Mouse (Mus musculus) intestine, embryonic 16.5 days (tissue): ENCODE measurements at regions not wholly inside any gene's neighbourhood (a gene's known extent, or its start where the extent isn't known, plus 50 kb on each side); places are given as distances from the start of the nearest gene placed in this dataset.

Experiments used
- ATAC-seq: fragments of 200-750 bp; cut with Nextera tagmentation; 2 replicates; pipeline ENCODE4 v1.8.0; 2017; ENCODE audit warnings: moderate TSS enrichment, moderate library complexity
- H3K27ac ChIP-seq: fragments of 300-500 bp; sonication (generic); 2 replicates; pipeline ENCODE4 v1.5.1; 2014; ENCODE audit warnings: mild to moderate bottlenecking, low read length
- H3K27me3 ChIP-seq: fragments of 300-500 bp; sonication (generic); replicated peaks from 2 replicates; pipeline ENCODE4 v1.6.1; 2014; ENCODE audit warnings: low read length, control low read depth, mixed read lengths; ENCODE audit not compliant: control insufficient read depth, insufficient read depth
- H3K36me3 ChIP-seq: fragments of 300-500 bp; sonication (generic); 2 replicates; pipeline ENCODE4 v1.6.1; 2014; ENCODE audit warnings: low read length, control low read depth; ENCODE audit not compliant: control insufficient read depth, insufficient read depth
- H3K4me1 ChIP-seq: fragments of 300-500 bp; sonication (generic); 2 replicates; pipeline ENCODE4 v1.6.1; 2014; ENCODE audit warnings: low read length, control low read depth, mixed read lengths; ENCODE audit not compliant: control insufficient read depth, insufficient read depth
- H3K4me2 ChIP-seq: fragments of 300-500 bp; sonication (generic); 2 replicates; pipeline ENCODE4 v1.6.1; 2014; ENCODE audit warnings: low read depth, low read length, control low read depth
- H3K4me3 ChIP-seq: fragments of 300-500 bp; sonication (generic); 2 replicates; pipeline ENCODE4 v1.5.1; 2014; ENCODE audit warnings: mild to moderate bottlenecking, low read length
- H3K9ac ChIP-seq: fragments of 300-500 bp; sonication (generic); 2 replicates; pipeline ENCODE4 v1.6.1; 2014; ENCODE audit warnings: low read depth, low read length
- H3K9me3 ChIP-seq: fragments of 300-500 bp; sonication (generic); 2 replicates; pipeline ENCODE4 v1.6.1; 2016; ENCODE audit warnings: low read length, control low read depth; ENCODE audit not compliant: control insufficient read depth
- WGBS: fragments of 180-500 bp; shearing (Covaris S2); extraction: QIAGEN DNeasy Blood & Tissue Kit; methylation state at CpG from one replicate; pipeline ENCODE4 v1.1.7; 2014; 5-methylcytosine and 5-hydroxymethylcytosine counted together

GRCm38 (mm10) chr6:94963204-94963603 lies 153.8 kb upstream of the Kbtbd8 start:
- Histone ChIP-seq H3K9ac (no peak overlapping the region), H3K4me3 (no peak overlapping the region), H3K36me3 (no peaks in the 10 kb centered on the region), H3K27ac (no peak overlapping the region), H3K4me1 (peaks cover 3% of the 10 kb centered on the region; the same call in 1 of the 2 replicates), H3K27me3 (no peaks in the 10 kb centered on the region), H3K9me3 (no peaks in the 10 kb centered on the region), H3K4me2 (no peak overlapping the region)
- ATAC-seq = no peak
- 68% methylated on average over 4 of the region's 4 CpGs for WGBS

DNA sequence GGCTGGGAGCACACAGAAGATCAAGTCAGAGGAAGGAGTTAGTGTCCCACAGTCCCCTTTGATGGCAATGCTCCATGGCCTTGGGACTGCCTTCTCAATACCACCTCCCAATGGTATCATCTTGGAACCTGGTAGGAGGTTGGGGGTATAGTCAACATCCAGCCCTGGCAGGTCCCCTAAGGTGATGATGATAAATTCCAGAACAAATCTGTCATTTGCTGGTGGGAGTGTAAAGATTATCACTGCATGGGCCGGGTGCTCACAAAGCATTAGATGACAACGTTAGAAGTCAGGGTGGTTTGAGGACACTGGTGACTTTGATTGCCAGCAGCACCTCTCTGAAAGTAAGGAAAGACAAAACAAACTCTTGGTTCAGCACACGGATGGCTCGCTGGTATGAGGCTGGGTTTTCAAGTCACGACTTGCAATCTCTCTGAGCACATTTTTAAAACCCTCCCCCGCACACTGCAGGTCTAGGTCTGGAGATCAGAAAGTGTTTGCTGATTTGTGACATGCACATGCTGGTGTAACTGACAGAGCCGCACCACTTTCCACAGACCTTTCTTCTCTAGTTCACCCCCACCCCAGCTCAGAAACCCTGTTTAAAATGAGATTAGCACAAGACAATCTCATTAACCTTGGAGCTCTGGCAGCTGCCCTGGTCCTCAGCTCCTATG lies 154.5 kb upstream of the Kbtbd8 start:
- Histone ChIP-seq H3K27ac (no peak overlapping the region), H3K4me1 (peaks cover 3% of the 10 kb centered on the region; the same call in 1 of the 2 replicates), H3K4me3 (no peak overlapping the region), H3K36me3 (no peaks in the 10 kb centered on the region), H3K27me3 (no peaks in the 10 kb centered on the region), H3K9ac (no peak overlapping the region), H3K4me2 (no peak overlapping the region), H3K9me3 (no peaks in the 10 kb centered on the region)
- 54% methylated on average over 7 of the region's 7 CpGs for WGBS
- ATAC-seq = no peak

DNA sequence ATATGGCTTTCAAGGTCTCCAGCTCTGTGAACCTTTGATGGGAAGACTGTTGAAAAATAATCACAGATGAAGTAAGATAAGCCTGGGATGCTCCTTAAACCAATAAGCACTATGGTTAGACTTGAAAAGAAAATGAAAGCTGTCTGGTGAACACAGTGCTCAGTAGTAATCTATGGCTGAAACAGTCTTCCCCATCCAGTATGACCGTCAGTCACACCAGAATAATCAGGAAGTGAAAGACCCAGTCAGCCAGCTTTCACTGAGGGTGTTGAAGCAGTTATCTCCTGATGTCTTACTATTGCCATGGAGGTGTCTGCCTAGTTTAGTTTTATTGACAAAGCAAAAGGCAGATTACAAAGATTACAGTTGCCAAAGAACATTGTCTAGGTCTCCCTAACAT lies 155.2 kb upstream of the Kbtbd8 start:
- H3K27me3 ChIP-seq = no peaks in the 10 kb centered on the region
- H3K4me3 ChIP-seq = no peak overlapping the region
- no peaks in the 10 kb centered on the region for H3K36me3 ChIP-seq
- no peak for ATAC-seq
- H3K9ac ChIP-seq = no peak overlapping the region
- H3K27ac ChIP-seq = no peak overlapping the region
- 76% methylated on average over 1 of the region's 1 CpGs for WGBS
- peaks cover 1% of the 10 kb centered on the region; the same call in 1 of the 2 replicates for H3K4me1 ChIP-seq
- H3K9me3 ChIP-seq = no peaks in the 10 kb centered on the region
- no peak overlapping the region for H3K4me2 ChIP-seq

- WGBS = 58% methylated on average over 6 of the region's 6 CpGs
- Histone ChIP-seq H3K27ac (no peak overlapping the region), H3K27me3 (no peaks in the 10 kb centered on the region), H3K9ac (no peak overlapping the region), H3K4me1 (no peaks in the 10 kb centered on the region), H3K9me3 (peaks cover 5% of the 10 kb centered on the region; the same call in 1 of the 2 replicates), H3K4me3 (no peak overlapping the region), H3K4me2 (no peak overlapping the region), H3K36me3 (no peaks in the 10 kb centered on the region)
- no peak for ATAC-seq
These were observed 159.1 kb upstream of the Kbtbd8 start for GRCm38 (mm10) chr6:94957990-94958389.

DNA sequence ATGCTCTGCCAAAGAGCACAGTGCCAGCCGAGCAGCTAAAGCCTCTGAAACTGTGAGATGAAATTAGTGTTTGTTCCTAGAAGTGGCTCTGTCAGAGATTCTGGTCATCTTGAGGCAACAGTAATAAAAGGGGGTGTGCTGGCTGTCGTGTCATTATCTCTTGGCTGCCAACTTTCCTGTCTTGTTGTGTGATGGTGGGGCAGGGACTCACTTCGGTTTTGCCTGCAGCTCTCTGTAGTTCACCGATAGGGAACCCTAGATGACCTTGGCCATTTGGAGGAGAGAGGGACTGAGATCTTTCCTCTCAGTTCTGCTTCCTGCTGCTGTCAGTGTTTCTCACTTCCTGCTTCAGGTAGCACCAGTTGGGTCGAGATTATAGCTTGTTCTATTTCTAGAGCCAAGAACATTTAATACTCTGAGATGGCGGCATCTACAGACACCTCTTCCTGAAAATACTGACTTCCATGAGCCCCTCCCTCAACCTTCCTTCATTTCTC lies 159.8 kb upstream of the Kbtbd8 start:
- Histone ChIP-seq H3K4me1 (no peaks in the 10 kb centered on the region), H3K27ac (no peak overlapping the region), H3K9me3 (peaks cover 5% of the 10 kb centered on the region; the same call in 1 of the 2 replicates), H3K4me3 (no peak overlapping the region), H3K9ac (no peak overlapping the region), H3K36me3 (no peaks in the 10 kb centered on the region), H3K27me3 (no peaks in the 10 kb centered on the region), H3K4me2 (no peak overlapping the region)
- 75% methylated on average over 6 of the region's 6 CpGs for WGBS
- no peak for ATAC-seq

- Histone ChIP-seq H3K27ac (no peak overlapping the region), H3K27me3 (no peaks in the 10 kb centered on the region), H3K4me3 (no peak overlapping the region), H3K9me3 (peaks cover 5% of the 10 kb centered on the region; the same call in 1 of the 2 replicates), H3K4me1 (no peaks in the 10 kb centered on the region), H3K9ac (no peak overlapping the region), H3K4me2 (no peak overlapping the region), H3K36me3 (no peaks in the 10 kb centered on the region)
- WGBS = 80% methylated on average over 2 of the region's 2 CpGs
- ATAC-seq = no peak
These were observed 162.5 kb upstream of the Kbtbd8 start for GRCm38 (mm10) chr6:94954580-94954979.

DNA sequence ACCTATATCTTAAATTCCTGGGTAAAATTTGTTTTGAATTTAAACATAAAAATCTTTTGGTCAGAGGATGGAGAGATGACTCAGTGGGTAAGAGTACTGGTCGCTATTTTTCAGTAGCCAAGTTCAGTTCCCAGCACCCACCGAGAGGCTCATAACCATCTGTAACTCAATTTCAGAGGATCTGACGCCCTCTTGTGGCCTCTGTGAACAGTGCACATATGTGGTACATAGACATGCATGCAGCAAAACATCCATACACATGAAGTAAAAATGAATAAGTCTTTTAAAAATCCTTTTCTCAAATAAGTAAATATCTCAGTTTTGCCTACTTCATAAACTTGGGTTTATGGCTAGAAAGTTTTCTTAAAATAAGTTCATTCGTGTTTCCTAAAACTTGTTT lies 163.4 kb upstream of the Kbtbd8 start:
- Histone ChIP-seq H3K36me3 (no peaks in the 10 kb centered on the region), H3K9me3 (peaks cover 5% of the 10 kb centered on the region; the same call in 1 of the 2 replicates), H3K27ac (no peak overlapping the region), H3K4me3 (no peak overlapping the region), H3K4me2 (no peak overlapping the region), H3K27me3 (no peaks in the 10 kb centered on the region), H3K4me1 (no peaks in the 10 kb centered on the region), H3K9ac (no peak overlapping the region)
- ATAC-seq = no peak
- 82% methylated on average over 4 of the region's 4 CpGs for WGBS

- WGBS = 88% methylated on average over 7 of the region's 7 CpGs
These were observed 164.9 kb upstream of the Kbtbd8 start for GRCm38 (mm10) chr6:94951971-94952768.

GRCm38 (mm10) chr6:94950944-94951343 lies 166.1 kb upstream of the Kbtbd8 start:
- H3K4me2 ChIP-seq = no peak overlapping the region
- 84% methylated on average over 5 of the region's 5 CpGs for WGBS
- no peak overlapping the region for H3K9ac ChIP-seq
- H3K9me3 ChIP-seq = peaks cover 5% of the 10 kb centered on the region; the same call in 1 of the 2 replicates
- H3K4me1 ChIP-seq = no peaks in the 10 kb centered on the region
- H3K27me3 ChIP-seq = no peaks in the 10 kb centered on the region
- no peak overlapping the region for H3K27ac ChIP-seq
- no peak overlapping the region for H3K4me3 ChIP-seq
- no peaks in the 10 kb centered on the region for H3K36me3 ChIP-seq
- ATAC-seq = no peak

More at GRCm38 (mm10) chr6:94951971-94952768, 164.9 kb upstream of the Kbtbd8 start:
- no peaks in the 10 kb centered on the region for H3K27me3 ChIP-seq
- peaks cover 5% of the 10 kb centered on the region; the same call in 1 of the 2 replicates for H3K9me3 ChIP-seq
- no peak for ATAC-seq
- H3K27ac ChIP-seq = no peak overlapping the region
- no peak overlapping the region for H3K4me3 ChIP-seq
- no peak overlapping the region for H3K9ac ChIP-seq
- no peaks in the 10 kb centered on the region for H3K36me3 ChIP-seq
- no peaks in the 10 kb centered on the region for H3K4me1 ChIP-seq
- no peak overlapping the region for H3K4me2 ChIP-seq
